Mouse (Mus musculus) cerebellum, adult 2 months (tissue): ENCODE results near the gene Ccpg1.

Experiments
- CTCF ChIP-seq: fragments of 200-500 bp; IDR thresholded peaks from 2 replicates; pipeline ENCODE4 v1.5.1; 2011; ENCODE audit warnings: low read depth, mild to moderate bottlenecking, control low read depth, low read length, moderate library complexity, borderline replicate concordance; ENCODE audit not compliant: insufficient read depth
- POLR2A ChIP-seq: fragments of 200-500 bp; IDR thresholded peaks from 2 replicates; pipeline ENCODE4 v1.6.1; 2011; ENCODE audit warnings: low read length, control low read depth, borderline replicate concordance; ENCODE audit not compliant: insufficient read depth

- TF ChIP-seq CTCF (no peak), POLR2A (no peak)
Observed at GRCm38 (mm10) chr9:72996167-72996566, 10.9 kb downstream of the Ccpg1 start.
